Mouse (Mus musculus): ENCODE results near the gene Tbc1d22b.

- TF ChIP-seq POLR2A (IDR thresholded peaks at IDR 0.05; ENCODE audit: low read depth, low read length) = no peak
- TF ChIP-seq CTCF (IDR thresholded peaks at IDR 0.05; ENCODE audit: extremely low read depth, insufficient read depth, insufficient read length, insufficient replicate concordance) = no peak
Observed at GRCm38 (mm10) chr17:29584306-29584705, 34.7 kb downstream of the Tbc1d22b start.
